Mouse (Mus musculus): Measurements from ENCODE around the gene Mrps10.

- no peak for TF ChIP-seq GATA1 (IDR thresholded peaks at IDR 0.05; ENCODE audit: borderline replicate concordance, low read length)
- no peak for TF ChIP-seq FLI1 (IDR thresholded peaks at IDR 0.05; ENCODE audit: low read length)
Observed at GRCm38 (mm10) chr17:47395376-47395913, 26.8 kb downstream of the Mrps10 start.
